Mouse (Mus musculus) megakaryocyte-erythroid progenitor cell, adult 5-6 weeks (primary cell): ENCODE data around the gene Aar2. TPM values are rescaled to one million over a fixed set of nuclear protein-coding genes. Genes with fewer than 3 reads are reported as not detected.
A peak's percentile ranks its signal among the peaks of the same experiment; 100 is the strongest.
"Not testable (repeated sequence)": the region's sequence is repeated elsewhere in the genome, so short reads cannot be mapped to it uniquely, and the experiment has no call there.

Experiments used
- ATAC-seq: replicated peaks from 2 replicates; pipeline ENCODE4 v1.8.0; 2016; ENCODE audit warnings: mild to moderate bottlenecking, inconsistent platforms; ENCODE audit not compliant: severe bottlenecking, poor library complexity, low FRiP score, low TSS enrichment
- total RNA-seq, 2 experiments: library from RNA; stranded (forward) in 1 of 2; stranded (reverse) in 1 of 2; fragments of 200-1000, 215-1000 nt in 1 of 2; fragments of >200 nt in 1 of 2; fragmentation: Nextera tagmentation in 1 of 2; gene quantifications; 2 replicates each; pipeline ENCODE4 v1.2.3; 2014 to 2017

Gene Aar2
- total RNA-seq (2014; fragmentation: Nextera tagmentation) (20.2 and 21.2 TPM in 2 replicates), total RNA-seq (2017) (8.3 and 16.9 TPM in 2 replicates)

DNA sequence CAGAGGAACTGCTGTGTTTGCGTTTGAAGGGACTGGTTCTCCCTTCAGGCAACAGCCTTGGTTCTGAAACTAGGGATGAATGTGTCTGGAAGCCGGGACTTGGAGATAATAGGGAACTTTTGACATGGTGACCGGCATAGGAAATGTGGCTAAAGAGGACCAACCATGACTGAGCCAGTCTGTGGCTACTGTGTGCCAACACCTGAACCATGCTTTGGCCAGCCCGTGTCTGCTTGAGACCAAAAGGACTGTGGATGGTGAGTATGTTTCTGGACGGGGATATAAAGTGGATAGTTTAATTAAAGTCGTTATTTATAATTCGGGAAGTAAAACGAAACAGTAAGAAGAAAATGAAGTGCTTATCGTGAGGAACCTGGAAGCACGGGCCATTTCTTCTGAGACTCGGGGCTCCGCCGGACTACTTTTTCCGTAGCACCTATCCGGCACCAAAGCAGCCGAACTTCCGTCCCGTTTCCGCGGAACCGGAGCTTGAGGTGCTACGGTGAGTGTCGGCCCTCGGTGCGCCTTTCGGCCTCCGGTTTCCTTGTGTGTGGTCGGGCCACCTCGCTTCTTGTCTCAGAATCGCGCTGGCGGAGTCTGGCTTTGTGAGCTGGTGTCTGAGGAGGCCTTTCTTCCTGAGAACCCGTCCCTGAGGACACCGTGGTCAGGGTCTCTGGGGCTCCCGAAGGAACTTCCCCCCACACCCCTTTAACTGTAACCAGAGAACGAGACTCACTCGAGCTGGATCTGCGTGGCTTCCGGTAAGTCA, at the start of gene Aar2:
Aar2 (plus strand) TSS at position 462 of the 769 bp plus-strand sequence.
- ATAC-seq: peak; percentile 78

DNA sequence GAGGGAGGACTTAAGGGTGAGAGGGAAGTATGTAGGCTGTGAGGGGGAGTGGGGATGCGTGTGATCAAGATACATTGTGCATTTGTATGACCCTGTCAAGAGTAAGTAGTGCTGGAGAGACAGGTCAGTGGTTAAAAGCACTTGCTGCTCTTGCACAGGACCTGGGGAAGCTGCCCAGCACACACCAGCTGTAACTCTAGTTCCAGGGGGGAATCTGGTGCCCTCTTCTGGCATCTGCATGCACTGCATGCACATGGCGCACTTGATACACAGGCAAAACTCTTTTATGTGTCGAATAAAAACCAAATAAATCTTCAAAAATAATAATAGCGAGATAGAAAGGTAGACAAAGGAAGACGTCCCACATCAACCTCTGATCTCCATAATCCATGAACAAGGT, 49.5 kb upstream of the Aar2 start:
- ATAC-seq: 0 out of 2 replicates have a peak, but pooled peaks have one; percentile 31

GRCm38 (mm10) chr2:156501025-156501424, 46.4 kb upstream of the Aar2 start:
- ATAC-seq: no peak

- no peak for ATAC-seq
Measured at GRCm38 (mm10) chr2:156505533-156505932, 41.9 kb upstream of the Aar2 start.

DNA sequence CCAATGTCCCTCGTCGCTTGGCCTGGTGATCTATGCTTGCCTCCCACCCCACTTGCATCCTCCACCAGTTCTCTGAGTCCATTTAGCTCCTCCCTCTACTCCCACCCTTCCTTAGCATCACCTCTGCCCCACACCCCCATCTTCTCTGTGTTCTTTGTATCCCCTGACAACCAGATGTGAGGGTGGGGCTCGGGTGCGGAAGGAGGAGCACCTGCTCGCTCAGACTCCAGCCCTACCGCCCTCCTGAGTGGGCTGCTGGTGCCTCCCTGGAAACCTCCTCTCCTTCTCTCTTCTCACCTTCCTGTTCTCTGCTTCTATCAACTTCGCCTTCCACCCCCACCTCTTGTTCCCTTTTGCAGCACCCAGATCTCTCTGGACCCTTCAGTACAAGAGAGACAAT, 35.4 kb upstream of the Aar2 start:
- no peak for ATAC-seq

GRCm38 (mm10) chr2:156512561-156512960, 34.8 kb upstream of the Aar2 start:
- ATAC-seq: no peak

DNA sequence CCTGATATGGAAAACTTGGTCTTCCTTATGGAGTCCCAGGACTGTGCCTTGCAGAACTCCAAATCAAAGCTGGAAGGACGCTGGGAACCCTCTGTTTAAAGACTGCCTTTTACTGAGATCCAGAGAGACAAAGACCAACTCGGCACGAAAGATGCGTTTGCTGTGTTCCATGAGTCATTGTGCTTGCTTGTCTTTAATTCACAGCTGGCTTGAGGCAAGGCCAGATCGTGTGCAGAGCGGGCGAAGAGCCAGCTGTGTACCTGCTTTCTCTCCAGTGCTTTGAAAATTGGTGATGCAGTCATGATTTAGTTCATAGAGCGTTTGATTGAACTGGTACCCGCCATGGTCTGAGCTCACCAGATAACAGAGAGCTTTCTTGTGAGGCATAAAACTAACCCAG, 32.3 kb upstream of the Aar2 start:
- ATAC-seq: no peak

- peak; percentile 80 for ATAC-seq
Measured at GRCm38 (mm10) chr2:156515565-156516185, 31.7 kb upstream of the Aar2 start.

GRCm38 (mm10) chr2:156516678-156517077, 30.7 kb upstream of the Aar2 start:
- not testable (repeated sequence) for ATAC-seq

GRCm38 (mm10) chr2:156518306-156518705, 29.1 kb upstream of the Aar2 start:
- ATAC-seq: no peak

DNA sequence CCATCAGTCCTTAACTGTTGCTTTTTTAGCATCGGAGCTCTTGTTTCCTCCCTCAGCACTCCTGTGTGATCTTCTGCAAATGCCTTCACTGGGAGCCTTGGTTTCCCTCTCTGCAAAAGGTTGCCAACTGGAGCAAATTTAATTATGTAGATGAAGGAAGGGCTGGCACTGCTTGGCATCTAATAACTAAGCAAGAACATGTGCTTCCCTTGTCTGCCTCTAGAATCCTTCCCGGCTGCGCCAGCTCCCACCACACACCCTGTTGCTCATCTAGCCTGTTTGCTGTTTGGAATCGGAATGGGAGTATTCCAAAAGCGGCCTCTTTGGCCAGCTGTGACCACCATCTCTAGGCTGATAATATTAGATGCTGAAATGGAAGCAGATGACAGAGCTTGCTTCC, 27.8 kb upstream of the Aar2 start:
- ATAC-seq: no peak

DNA sequence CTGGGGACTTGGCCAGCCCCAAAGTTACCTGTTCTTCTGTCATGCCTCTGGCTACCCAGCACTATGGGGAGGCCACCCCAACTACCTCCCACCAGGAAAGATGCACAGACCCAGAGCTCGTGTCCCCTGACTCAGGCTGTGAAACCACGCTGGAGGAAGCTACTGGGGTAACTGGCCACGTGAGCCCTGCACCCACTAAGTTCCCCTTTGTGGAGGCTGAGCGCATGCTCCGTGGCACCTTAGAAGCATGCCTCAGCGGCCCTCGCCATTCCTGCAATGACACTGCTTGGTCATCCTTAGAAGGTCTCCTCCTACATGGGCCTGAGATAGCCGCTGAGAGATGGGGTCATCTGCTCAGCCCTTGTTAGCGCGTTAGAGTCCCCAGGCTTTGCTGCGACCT, 24.4 kb upstream of the Aar2 start:
- ATAC-seq: no peak

GRCm38 (mm10) chr2:156524078-156524477, 23.3 kb upstream of the Aar2 start:
- ATAC-seq: no peak

DNA sequence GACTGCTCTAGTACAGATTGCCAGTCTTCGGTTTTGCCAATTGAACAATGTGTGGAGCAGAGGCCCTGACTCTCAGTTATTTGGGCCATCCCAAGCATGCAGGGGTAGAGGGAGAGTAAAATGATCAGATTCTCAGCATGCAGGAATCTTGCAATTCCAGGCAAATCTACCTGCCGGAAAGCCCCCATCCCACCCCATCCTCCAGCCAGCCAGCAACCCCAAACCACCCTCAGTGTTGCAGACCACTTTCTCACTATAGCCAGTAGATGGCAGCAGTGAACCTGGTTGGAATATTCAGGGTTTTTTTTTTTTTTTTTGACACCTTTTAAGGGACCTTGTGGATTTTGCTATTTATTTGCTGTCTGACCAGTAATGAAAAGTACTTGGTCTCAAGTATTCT, 17.7 kb upstream of the Aar2 start:
- 0 out of 2 replicates have a peak, but pooled peaks have one; percentile 43 for ATAC-seq

GRCm38 (mm10) chr2:156533160-156533559, 14.2 kb upstream of the Aar2 start:
- no peak for ATAC-seq

DNA sequence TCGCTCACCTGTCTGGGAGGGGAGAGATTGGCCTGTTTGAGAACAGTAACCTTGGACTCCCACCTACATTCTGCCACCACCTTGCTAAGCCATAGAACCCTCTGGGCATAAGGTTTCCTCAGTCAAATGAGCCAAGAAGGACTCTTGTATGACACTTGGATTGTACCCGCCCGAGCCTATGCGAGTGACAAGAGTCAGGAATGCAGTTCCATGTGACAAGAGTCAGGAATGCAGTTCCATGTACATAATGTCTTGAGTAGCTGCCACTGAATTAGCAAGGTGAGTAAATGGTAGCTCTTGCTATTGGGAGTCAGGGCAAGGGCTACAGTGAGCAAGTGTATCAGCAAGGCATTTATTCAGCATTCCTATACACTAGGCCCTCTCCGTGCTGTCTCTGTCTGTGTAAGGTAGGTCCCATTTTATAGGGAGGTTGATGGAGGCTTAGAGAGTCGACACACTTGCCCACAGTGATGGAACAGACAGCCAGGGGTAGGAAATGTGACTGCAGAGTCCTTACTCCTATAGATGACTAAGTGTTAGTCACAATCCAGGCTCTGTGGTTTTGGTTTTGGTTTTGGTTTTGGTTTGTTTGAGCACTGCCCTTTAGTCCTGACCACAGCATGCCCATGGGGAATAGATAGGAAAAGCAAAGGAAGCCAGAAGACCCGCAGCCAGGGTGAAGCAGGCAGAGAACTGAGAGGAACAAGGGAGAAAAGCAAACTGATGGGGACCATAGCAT, 8.4 kb upstream of the Aar2 start:
- no peak for ATAC-seq

DNA sequence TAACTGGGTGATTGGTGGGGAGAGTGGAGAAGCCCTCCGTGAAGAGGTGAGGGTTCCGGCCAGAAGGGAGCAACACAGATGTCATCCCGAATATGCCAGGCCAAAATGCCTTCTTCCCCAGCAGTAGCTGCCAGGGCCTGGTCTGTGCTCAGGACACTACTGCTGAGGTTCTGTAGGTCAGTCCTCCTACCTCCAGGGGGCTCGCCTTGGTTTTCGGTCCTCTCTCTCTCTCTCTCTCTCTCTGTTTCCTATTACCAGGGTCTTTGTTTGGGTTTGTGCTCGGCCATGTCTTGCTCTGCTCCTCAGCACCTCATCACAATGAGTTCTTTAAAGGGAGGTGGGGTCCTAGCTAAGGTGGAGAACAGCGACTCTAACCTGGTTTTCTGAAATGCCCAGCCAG, 6.4 kb upstream of the Aar2 start:
- no peak for ATAC-seq

DNA sequence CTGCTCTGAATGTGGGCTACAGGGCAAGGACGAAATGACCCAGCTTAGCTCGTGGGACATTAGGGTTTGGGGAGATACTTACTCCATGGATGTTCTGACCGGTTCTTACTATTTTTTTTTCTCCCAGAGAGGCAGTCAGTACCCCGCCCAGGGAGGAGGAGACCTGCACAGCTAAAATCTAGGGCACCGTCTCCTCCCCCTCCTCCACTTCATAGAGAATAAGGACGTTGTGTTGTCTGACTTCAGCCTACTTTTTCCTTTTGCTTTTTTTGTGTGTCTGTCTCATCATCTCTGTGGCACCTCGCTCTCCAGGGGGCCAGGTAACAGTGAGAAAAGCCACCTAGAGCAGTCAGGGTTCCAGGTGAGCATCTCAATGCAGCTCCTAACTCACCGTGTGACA, 5.0 kb upstream of the Aar2 start:
- ATAC-seq: no peak

GRCm38 (mm10) chr2:156543804-156544203, 3.6 kb upstream of the Aar2 start:
- no peak for ATAC-seq

DNA sequence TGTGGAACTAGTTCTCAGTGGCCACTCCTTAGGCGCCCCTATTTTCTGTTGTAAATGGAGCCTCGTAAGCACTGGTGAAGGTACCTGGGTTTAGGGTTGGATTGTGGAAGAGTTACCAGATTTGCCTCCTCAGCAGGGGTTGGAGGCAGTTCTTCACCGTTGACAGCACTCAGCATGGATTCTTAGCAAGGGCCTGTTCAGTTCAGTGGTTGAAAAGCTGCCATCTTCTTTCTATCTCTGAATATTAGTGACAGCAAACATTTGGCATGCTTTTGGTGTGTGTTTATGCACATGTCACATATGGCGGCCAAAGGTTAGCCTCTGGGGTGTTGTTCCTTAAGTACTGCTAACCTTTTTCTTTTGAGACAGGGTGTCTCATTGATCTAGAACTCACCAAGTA, 5.0 kb downstream of the Aar2 start:
- no peak for ATAC-seq
